Mouse (Mus musculus) v-Abl transformed pro-B cells (cell line): ENCODE results near the gene Ncoa7.

Source experiments
- in situ Hi-C, 2 experiments: fragments of 400-800 bp; cut with MboI; formaldehyde crosslinking; loops; one replicate each; pipeline ENCODE4 v1.15.1; 2025; ENCODE audit not compliant: unreplicated experiment in 2 of 2

Gene Ncoa7

DNA sequence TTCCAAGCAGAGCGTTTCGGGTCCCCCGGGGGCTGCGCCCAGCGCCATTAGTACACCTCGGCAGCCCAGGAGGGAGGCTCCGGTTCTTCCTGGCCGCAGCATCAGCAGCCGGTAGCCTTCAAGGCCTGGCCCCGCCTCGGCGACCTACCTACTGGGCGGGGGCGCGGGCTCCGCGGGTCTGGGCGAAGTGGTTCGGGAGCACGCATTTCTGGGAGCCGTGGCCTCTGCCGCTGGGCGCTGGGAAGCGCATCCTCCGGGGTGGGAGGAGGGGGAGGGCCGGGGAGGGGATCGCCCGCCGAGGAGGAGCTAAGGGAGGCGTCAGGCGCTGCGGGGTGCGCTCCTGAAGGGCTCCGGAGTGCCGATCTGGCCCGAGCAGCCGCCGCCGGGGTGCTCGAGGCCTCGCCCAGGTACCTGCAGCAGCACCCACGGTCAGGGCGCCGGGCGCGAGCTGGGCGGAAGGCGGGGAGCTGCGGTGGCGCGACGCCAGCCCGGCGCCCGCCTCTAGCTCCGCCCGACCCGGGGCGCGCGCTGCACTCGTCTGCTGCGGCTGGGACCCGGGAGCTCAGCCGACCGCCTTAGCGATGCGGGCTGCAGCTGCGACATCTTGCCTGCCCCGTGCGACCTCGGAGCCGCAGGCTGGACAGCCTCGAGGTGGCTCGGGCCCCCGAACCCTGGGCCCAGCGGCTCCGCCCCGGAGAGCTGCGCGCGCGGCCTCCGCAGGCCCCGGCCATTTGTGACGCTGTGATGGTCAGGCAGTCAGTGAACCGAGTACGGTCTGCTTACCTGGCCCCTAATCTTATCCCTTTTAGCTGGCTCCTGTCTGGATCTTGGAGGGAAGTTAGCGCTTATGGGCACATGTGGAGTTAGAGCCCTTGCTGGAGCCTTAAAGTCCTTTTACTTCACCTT is at the start of gene Ncoa7:
TSS of gene Ncoa7 (minus strand) at position 646 of the 906 bp plus-strand sequence.
- in situ Hi-C loops, result loop anchor here (5.0 to 10.0 kb wide), 2 partner anchors 601 to 608 kb away; partner anchors contain the start of gene Cenpw (in 1 of the 2)

DNA sequence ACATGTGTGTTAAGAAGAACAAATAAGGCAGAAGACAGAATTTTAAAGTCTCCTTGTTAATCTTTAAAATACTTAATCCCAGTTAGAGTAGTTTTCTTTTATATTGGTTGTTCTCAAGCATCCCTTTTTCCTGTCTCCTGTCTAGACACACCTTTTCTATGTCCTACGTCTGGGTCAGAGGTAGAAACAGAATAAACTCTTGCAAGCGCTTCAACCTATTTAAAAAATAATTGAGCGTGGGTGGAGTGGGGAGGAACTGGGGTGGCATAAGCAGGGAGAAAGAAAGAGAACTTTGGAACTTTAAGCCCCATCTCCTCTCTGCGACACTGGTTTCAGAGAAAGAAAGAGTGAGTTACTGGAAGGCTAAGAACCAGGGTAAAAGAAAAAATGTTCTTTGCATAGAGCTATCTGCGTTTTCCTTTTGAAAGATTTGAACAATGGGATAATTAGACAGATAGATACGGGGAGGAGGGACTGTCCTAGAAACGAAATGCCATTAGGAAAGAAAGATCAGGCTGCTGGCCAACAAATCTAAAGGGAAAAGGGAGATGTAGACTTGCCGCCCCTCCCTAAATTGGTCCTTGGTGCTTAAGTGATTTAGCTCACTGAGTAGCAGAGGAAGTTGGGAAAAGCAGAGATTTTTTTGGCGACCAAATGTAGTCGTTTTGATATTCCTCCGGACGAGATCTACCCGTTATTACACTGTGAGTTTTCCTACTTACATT is 42.1 kb upstream of the Ncoa7 start:
- in situ Hi-C loops, result no loop called here

DNA sequence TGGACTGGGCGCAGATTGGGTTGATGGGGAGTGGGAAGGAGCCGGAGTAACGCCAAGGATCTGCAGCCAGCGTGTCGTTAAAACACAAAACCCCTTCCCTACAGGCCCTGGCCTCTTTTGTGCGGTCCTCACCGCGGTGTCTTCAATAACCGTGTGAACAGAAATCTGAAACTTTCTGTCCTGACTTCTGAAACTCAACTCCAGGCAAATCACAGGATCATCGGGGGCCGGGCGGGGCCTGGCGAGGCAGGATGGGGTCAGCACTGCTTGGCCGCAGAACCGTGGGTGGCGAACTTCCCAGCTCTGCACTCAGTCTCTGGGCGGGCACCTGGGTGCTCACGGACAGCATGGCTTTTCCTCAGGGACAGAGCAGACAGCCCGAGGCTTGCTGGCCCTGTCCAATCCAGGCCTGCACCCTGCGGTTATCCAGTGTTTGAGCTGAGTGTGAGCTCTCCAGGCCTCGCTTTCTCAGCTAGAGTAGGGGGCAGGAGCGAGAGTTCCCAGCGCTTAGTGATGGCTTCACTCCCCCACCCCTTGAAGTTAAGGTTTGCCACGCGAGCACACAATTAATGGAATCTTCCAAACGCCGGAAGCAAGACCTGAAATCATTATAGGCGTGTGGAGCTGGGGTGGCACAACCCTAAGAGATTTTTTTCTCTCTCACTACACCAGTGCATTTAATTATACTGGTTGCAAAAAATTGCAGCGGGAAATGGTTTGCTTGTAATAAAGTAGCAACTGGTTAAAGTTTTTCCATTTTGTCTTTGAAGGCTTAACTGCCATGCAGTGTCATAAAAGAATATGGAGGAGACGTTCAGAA is 41.3 kb upstream of the Ncoa7 start:
- in situ Hi-C loops, result no loop called here

DNA sequence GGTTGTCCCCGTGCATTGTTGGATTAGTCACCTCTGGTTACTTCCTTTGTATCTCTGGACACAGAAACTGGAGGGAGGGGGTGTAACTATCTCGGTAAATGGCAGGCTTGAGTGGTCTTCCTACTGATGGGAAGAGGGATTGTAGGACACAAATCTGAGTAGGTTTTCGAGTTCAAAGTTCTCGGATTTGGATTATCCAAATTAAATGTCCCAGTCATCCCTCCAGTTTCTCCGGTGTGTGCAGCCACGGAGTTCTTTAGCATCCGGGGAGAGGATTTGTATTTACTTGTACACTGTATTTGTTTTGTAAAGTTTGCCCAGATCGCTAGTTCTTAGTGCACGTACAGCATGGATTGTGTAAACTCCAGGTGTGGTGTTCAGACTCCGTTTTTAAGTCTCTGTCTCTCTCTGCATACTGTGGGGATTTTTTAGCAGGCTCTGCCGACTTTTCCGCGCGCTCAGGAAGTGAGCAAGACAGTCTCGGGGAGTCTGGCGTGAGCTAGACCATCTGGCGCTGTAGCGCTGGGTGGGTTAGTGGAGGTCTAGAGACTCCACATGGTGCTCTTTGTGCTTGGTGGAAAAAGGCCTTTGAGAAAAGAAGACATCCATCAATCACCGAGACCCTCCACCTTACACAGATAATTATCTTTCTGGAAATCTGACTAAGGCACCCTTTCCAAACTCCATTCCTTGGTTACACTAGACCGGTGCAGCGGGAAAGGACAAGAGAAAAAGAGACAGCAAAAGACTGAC is 40.5 kb upstream of the Ncoa7 start:
- in situ Hi-C loops, result no loop called here

DNA sequence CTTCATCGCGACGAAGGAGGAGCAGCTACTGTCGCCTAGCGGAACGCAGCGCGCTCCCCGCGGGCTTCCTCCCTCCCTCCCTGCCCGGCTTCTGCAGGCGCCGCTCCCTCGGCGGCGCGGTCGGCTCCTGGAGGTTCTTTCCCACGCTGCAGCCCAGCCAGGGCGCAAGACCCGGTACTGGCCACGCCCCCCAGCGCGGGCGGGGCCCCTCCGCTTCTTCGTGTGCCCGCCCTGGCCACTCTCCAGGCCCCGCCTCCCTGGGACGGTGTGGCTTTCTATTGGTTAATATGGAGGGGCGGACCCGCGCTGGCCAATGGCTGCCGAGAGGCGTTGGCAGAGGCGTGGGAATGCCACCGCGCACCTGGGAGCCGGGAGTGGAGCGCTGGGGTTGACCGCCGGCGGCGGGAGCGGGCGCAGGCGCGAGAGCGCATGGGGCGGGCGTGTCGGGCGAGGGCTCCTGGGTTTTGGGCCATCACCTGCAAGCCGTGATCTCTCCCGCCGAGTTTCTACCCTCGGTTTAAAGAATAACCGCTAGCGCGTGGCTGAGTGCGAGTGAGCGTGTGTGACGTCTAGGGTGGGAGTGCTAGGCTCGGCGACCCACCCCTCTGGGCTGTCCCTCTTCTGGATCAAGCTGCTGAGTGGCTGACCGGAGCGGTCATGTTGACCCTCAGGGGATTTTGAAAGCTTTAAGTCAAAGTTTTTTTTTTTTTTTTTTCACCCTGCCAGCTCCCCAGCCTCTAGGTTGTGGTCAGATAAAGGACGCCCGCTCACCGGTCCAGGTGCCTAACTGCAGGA is 39.7 kb upstream of the Ncoa7 start, which contains the start of gene Hey2:
TSS of gene Hey2 (minus strand) at position 159 of the 795 bp plus-strand sequence.
- in situ Hi-C loops, result no loop called here

DNA sequence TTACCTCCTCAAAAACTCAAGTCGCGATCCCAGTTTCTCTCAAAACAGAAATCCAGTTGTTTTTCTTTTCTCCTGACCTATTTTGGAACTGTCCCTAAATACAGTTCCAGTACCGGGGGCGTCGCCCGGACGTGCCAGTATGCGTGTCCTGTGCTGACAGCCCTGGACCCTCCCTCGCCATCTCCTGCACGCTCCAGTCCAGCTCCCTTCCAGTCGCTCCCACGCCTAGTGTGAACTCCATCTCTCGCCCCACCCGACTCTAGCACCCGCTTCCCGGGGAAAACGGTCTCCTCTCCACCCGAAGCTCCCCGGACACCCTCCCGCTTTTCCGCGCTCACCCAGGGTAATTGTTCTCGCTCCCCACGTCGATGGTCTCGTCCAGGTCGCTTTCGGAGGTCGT is 39.1 kb upstream of the Ncoa7 start:
- in situ Hi-C loops, result no loop called here

DNA sequence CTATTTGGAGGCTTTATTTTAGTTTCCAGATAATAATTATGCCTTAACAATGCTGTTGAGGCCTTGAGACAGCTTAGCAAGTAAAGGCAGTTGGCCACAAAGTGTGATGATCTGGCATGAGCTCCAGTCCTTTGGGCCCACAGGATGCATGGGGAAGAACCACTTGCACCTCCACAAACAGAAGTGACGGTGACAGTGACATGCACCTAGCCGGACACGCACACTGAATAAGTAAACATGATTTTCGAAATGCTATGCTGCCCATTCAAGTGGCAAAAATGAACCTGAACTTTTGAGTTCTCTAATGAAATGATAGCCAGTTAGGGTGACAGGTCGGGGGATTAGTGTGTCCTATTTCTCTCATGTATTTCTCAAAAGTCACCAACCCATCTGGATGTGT is 37.7 kb upstream of the Ncoa7 start:
- in situ Hi-C loops, result no loop called here

DNA sequence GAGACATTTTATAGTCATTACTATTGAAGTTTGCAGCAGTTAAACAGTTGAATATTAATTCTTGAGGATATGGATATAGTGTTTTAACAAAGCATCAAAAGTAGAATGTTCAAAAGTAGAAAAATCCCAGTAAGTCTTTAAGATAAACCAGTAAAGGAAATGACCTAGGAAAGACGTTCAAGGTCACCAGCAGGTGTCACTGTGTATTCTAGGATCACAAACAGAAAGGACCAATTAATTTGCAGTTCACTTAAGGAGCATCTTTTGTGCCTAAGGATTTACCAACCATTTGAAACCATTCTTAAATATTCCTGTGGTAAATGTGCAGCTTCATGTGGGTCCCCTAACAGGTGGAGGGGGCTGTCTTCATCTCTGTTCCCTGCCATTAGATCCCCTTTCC is 35.1 kb upstream of the Ncoa7 start:
- in situ Hi-C loops, result no loop called here

DNA sequence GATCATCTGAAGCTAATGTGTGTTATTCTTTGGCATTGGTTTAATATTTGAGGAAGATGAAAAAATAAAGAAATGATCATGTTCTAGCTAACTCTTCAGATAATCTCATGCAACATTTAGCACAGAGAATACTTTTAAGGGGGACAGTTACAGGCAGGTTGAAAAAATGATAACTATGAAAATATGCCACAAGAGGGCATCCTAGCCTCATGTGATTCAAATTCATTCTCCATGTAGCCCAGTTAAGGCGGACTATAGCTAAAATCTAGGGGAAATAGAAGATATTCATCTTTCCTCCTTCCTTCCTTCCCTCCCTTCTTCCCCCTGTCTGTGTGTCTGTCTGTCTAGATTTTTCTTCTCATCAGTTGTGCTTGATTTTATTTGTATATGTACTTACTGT is 21.9 kb upstream of the Ncoa7 start:
- in situ Hi-C loops, result loop anchor here (5.0 kb wide), 1 partner anchor 477 kb away; no protein-coding TSS in a partner anchor

DNA sequence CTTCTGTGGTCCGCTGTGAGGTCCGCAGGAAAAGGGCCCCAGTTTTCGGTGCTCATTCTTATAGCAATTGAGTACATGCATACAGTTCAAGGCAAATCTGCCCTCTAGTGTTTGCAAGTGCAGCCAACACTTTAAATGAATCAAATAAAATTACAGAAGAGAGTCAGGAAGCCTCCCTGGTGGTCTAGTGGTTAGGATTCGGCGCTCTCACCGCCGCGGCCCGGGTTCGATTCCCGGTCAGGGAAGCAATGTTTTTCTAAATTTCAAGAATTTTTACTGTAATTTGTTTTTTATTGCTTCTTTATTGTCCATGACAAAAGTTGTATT is 7.8 kb upstream of the Ncoa7 start:
- in situ Hi-C loops, result loop anchor here in 1 of 2 experiments (5.0 kb wide), 1 partner anchor 194 kb away; no protein-coding TSS in a partner anchor

DNA sequence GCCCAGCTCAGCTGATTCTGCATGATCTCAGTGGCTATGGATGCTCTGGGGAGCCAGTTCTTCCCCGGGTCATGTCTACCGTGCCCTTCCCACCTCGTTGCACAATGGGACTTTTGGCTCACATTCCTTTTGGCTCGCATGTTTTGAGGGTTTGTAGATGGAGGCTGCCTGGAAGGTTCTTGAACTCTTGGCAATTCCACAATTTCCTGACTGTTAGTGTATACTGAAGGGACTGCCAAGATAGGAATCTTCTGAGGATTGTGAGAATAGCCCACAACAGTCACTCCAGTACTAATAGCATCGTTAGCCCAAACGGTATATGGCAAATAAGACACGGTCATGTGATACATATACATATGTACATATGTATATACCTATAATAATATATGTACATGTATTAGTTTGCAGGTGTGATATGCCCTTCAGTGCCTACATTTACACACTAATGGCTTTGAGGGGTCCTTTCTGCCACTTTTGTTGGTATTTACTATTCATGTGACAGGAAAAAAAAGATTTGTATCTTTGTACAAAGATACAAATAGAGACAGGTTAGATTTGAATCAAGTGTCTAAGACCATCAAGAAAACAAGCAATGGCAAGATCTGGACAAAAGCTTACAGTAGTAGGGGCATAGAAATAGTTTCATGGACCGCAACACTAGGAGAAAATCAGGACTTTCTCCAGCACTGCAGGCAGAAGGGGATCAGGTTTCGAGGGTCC is 7.3 kb upstream of the Ncoa7 start:
- in situ Hi-C loops, result loop anchor here in 1 of 2 experiments (5.0 kb wide), 1 partner anchor 193 kb away; no protein-coding TSS in a partner anchor

DNA sequence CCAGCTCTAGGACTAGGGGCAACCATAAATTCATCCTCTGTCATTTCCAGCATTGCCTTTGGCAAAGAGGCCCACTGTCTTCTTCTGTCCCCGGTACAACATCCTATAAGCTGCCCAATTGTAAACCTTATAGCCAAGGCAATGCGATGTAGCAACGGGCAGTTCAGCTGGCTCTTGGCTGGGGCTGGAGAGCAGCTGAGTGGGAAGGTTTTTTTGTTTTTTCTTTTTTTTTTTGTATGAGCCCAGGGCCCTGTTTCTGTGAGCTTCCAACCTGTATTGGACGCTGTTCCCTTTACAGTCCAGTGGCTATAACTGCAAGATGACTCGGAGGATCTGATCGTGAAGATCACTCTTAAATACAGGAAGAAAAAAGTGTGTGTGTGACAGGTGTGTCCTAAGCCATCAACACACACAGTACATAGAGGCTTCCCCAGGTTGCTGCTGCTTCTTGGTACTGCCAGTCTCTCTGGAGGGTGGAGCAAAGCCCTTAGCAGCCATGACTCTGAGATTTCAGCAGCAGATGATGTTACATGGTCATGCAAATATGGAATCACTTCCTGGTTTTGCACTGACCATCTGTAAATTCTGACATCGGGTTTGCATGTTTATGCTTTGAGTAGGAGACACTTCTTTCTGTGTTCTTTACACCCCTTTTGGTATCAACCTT is 594 bp upstream of the Ncoa7 start:
- in situ Hi-C loops, result loop anchor here (5.0 to 10.0 kb wide), 2 partner anchors 601 to 609 kb away; partner anchors contain the start of gene Cenpw (in 1 of the 2)

DNA sequence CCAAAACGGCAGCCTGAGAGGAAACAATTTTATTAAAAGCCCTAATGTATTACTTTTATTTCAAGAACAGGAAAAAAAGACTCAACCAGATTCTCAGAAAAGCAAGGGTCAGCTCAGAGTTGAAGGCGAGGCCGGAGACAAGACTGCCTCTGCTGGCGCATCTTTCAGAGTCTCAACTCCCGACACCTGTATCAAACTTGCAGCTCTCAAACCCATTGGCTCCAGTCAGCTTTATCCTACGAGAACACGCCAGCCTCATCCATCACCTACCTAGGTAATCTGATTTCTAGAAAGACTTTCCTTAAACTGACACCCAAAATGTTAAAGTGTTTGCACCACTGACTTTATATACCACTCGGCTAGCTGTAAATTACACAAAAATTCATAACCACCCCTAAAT is 1.1 kb downstream of the Ncoa7 start:
- in situ Hi-C loops, result loop anchor here (5.0 to 10.0 kb wide), 2 partner anchors 600 to 607 kb away; partner anchors contain the start of gene Cenpw (in 1 of the 2)

DNA sequence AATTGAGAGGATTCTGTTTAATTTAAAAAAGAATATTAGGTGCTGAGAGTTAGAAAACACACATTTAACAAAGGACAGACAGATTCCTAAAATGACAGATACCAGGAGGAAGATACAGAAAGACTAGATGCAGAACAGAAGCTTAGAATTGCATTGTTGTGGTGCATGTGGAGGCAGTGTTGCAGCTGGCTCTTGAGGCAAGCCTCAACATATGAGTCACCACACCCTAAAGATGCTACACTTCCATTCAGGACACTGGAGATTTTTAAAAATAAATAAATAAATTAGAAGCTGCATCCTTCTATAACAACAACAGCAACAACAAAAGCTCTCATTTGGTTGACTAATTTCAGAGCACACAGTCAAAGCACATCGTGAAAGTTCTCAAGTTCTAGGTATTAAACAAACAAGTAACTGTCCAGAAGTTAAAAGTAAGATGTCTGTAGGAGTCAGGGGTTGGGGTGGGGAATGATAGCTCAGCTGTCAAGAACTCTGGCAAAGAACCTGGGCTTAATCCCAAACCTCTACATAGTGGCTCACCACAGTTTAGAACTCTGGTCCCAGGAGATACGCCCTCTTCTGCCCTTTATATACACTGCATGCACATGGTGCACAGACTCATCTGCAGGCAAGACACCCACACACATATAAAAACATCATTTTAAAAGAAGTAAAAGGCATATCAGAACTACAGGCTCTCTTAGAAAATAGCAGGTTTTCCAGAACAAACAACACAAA is 3.2 kb downstream of the Ncoa7 start:
- in situ Hi-C loops, result loop anchor here (5.0 to 25.0 kb wide), 3 partner anchors 598 to 1438 kb away; partner anchors contain the start of genes Cenpw (in 1 of the 2) and Rnf146 (in 1 of the 2)

DNA sequence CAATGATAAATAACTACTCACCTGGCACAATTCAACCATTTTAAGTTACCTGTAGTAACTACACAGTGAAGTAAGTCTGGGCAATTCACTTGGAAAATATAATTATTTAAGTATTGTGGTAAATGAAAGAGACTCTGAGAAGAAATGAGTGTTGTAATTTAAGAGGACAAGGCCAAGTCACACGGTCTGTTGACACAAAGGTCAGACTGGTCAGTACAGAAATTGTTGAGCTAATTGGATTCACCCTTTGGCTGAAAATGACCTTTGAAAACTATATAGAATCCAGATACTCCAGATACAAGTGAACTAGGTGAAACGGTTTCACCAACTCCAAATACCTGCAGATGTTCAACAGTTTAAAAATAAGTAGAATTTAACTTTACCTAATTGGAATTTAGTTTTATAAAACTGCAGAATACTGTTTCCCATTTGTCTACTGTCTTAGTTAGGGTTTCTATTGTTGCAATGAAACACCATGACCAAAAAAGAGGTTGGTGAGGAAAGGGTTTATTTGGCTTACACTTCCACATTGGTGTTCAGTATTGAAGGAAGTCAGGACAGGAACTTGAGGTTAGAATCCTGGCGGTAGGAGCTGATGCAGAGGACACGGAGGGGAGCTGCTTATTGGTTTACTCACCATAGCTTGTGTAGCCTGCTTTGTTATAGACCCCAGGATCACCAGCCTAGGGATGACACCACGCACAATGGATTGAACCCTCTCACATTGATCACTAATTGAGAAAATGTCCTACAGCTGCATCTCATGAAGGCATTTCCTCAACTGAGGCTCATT is 6.5 kb downstream of the Ncoa7 start:
- in situ Hi-C loops, result loop anchor here in 1 of 2 experiments (25.0 kb wide), 1 partner anchor 1434 kb away; the partner anchor contains the start of gene Rnf146

DNA sequence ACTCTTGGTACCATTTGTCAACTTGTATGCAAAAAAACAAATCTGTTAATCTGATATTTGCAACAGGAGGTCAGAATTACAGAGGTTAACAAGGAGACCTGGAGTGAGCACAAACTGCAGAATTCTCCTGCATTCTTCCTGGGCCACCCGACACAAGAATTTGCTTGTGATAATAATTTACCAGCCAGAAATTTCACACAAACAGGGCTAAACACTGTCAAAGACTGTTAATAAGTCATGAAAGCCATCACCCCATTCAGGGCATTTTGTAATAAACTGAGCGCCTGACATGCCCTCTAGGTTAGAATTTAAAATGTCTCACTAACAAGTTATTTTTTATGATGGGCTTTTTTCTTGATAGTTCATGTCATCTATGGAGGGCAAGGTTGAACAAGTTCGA is 12.1 kb downstream of the Ncoa7 start:
- in situ Hi-C loops, result loop anchor here in 1 of 2 experiments (25.0 kb wide), 1 partner anchor 1429 kb away; the partner anchor contains the start of gene Rnf146
